Mouse (Mus musculus) A20 (cell line): ENCODE measurements around the gene Sf1.

Experiments used
- DNase-seq: peaks from one replicate; pipeline ENCODE4 v3.0.0-alpha.2; 2011; ENCODE audit warnings: low read depth, low spot score

Gene Sf1

DNA sequence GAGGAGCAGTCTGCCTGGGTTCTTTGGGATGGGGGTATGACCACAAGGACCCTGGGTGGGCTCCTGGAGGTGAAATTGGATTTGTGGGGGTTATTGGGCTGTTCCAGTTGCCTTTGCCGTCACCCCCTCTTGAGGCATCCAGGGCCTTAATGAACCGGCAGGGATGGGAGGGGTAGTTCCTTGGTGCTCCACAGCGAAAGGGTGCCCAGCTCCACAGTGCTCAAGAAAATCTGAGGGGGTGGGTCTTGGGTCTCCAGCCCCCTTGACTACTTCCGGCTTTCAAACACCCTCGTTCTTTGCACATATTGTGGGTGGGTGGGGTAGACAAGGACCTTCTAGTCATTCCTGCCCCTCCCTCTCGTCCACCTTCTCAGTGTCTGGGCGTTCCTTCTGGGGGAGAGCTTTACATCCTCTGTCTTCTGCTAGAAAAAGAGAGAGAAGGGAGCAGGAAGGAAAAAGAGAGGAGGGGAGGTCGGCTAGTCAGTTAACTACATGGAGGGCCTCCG is 56.4 kb downstream of the Sf1 start:
- DNase-seq: no peak

DNA sequence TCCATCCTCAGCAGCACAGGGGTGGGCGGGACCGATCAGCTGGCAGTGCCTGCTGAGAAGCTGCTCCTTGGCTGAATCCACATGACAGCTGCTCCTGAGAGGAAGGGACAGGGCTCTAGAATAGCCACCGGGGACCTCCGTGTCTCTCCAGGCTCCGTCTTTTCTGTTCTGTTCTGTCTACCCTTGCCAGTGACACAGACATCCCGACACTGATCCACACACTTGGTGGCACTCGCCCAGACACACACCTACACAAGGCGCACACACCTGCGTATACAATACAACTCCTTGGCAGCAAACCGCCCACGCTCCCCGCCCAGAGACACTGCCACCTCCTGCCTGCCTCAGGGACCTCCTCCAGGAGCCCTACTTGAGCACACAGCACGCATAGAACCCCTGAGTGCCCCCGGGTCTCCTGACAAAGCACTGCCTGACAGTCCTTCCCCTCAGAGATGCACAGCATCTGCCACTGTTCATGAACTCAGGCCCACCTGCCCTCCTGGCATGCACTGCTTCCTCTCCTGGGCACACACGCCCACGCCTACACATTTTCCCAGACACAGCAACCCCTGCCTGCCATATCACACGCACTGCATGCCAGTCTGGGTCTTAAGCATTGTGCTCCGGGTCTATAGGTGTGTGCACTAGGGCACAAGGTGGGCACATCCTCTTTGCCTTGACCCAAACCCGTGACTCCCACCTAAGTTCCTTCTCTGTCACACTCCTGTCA is 57.2 kb downstream of the Sf1 start:
- no peak for DNase-seq

DNA sequence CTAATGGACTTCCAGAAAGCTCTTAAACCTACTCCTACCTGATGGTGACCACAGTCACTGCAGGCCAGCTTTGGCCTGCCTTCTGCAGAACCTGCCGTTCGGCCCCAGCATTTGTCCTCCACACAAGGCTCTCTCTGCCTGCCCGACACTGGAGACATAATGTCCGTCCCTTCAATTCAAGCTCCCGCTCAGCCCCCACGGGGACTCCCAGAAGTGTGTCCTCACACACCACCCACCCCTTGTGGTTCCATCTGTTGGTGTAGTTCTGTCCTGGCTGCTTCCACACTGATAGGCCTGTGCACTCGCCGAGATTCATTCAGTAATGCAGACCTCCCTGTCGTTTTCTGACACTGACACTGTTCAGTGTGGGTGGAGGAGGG is 57.7 kb downstream of the Sf1 start:
- DNase-seq: no peak

DNA sequence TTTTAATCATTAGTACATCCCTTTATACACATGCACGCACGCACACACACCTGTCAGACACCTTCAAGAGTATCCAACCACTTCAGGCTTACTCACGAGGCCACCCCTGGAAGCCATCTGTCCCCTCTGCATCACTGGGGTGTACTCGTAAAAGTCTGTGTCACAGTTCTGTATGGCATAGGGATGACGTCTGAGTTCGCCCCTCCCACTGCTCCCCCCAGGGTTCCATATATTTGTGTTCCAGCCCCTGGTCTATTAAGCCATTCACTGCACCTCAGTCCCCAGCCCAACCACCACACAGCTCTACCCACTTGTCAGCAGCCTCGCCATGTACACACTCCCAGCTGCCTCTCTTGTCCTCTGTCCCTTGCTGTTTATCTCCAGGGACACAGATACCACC is 58.5 kb downstream of the Sf1 start:
- DNase-seq: no peak

DNA sequence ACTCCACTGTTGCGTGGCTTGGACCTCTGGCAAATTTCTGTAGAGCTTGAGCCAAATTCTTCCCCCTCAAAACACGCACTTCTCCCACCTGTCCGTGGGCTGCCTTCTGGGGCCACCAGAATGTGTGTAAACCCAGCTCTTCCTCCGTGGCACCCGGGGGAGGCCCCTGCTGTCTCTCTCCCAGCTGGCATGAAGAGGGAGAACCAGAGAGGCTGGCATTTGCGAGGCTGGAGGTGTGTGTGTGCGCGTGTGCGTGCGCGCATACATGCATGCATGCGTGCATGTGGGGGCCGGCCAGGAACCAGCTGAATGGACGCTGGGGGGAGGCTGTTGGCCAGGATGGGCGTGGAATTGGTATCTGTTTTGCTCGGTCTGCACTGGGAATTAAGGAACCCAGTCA is 59.8 kb downstream of the Sf1 start:
- DNase-seq: no peak

DNA sequence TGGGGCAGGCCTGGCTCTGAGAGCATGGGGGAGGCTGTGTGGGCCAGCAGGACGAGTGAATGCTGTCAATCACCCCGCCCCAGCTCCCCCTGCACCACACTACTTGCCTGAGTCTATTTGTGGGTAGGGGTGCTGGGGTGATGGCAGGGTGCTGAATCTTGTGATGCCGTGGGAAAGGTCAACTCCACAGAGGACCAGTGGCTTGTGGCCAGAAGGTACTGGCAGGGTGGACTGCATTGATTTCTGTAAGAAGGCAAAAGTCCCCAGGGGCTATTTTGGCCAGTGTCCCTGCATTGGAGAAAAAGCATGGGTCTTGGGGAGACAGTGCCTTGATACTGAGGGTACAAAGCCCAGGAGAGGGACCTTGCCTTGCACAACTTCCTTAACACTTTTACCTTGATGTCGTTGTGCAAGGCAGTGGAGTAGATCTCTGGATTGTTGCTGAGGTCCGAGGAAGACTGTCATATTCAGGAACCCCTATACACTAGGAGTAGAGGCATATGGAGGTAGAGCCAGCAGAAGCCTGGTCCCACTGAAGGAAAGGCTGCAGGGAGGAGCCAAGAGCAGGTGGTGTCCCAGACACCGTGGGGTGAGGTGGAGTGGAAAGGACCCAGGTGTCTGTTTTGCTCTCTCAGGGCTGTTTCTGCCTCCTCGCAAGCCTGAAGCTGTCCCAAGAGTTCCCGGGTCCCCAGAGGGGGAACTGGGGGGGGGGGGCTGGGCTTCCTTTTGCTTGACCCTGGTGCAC is 60.8 kb downstream of the Sf1 start:
- DNase-seq: no peak

DNA sequence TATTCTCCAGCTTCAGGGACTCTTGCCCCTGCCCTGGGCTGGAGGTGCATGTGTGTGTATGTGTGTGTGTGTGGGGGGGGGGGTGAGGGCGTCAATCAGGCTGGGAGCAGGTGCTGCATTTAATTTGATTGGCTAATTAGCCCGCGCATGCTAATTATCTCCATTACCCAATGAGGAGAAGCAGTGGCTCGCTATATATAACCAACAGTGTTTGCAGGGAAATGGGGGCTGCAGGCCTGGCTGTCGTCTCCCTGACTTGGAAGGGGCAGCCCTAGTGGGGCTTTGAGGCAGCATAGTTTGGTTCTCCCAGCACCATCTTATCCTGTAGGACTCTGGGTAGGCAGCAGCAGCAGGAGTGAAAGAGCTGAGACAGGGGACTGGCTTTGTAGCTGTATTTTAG is 62.1 kb downstream of the Sf1 start:
- no peak for DNase-seq

DNA sequence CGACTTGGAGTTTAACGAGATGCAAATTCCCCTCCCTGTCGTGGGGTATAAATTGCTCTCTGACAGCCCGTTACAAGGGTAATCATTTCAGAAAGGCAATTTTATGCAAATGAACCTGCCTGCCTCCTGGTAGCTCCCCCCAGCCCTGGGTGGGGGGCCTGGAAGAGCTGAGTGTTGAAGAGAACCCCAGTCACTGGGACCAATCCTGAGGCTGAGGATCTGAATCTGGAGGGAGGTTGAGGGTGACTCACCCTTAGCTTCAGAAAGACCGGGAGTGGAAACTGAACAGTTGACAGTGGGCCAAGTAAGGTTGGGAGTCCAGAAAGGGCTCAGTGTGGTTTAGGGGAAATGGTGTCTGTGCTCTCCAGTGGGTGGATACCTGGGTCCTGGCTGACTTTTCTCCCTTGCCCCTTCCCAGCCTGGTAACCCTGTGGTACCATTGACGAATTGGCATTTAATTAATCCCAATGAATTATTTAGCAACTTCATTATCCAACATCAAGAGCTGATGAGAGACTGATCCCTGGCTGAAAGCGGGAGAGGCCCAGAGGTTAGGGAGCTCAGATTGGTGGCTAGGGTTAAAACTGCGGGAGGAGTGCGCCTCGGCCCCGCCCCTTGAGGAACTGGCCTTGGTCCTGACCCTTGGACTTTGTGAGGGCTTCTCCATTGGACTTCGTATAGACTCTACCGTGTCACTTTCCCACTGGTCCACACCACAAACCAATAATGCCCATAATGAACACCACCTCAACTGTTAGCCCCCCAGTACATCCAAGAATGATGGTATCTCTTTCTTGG is 63.4 kb downstream of the Sf1 start:
- DNase-seq: peak; percentile 35
